ENCODE assay signal across 24 mouse cellular contexts in the genomic region with DNA sequence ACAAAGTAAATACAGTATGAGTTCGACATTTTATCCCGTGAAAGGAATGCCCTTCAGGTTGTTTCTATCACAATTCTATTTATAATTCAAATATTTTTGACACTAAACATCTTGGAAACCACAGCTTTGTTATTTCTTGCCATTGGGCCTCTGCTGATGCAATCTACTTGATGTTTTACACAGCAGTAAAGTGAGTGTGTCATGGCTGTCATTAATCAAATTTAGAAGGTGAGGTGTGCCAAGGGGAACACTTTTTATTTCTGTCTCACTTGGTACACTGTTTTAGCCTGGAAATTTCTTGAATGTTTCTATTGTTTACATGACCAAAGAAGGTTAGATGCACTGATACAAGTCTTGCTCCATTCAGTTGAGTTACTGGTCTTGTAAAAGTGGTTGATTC.
"Had no signal": no experiment of that assay in that cellular context is flagged by ENCODE, and none has a peak within 500 bp of the region (broad histone marks: within the 10 kb centered on the region; RNA-seq: fewer than 3 reads in every experiment).

No protein-coding gene starts in this region.

- H3K4me3 ChIP-seq: kidney, embryonic 15.5 days; left cerebral cortex, adult 2 months; limb, embryonic 12.5 days; limb, embryonic 15.5 days; midbrain, embryonic 12.5 days; neural tube, embryonic 12.5 days; neural tube, embryonic 15.5 days; stomach, embryonic 15.5 days had no signal

- DNase-seq: kidney, adult 2 months; kidney, postnatal 14 days; layer of hippocampus, postnatal 36 days; left cerebral cortex, postnatal 4 days; liver, postnatal 0 days; lung, embryonic 14.5 days; retina, postnatal 1 day; right cerebral cortex, postnatal 25 days; spleen, adult 18-20 months; thymus, postnatal 25 days had no signal

- H3K27me3 ChIP-seq: kidney, embryonic 15.5 days; limb, embryonic 12.5 days; limb, embryonic 15.5 days; midbrain, embryonic 12.5 days; neural tube, embryonic 12.5 days; neural tube, embryonic 15.5 days; stomach, embryonic 15.5 days had no signal

- H3K4me2 ChIP-seq: kidney, embryonic 15.5 days; limb, embryonic 12.5 days; limb, embryonic 15.5 days; liver, embryonic 11.5 days; lung, embryonic 14.5 days; midbrain, embryonic 12.5 days; neural tube, embryonic 12.5 days; neural tube, embryonic 15.5 days; stomach, embryonic 15.5 days had no signal

- H3K9me3 ChIP-seq: kidney, embryonic 15.5 days; limb, embryonic 15.5 days; midbrain, embryonic 12.5 days; neural tube, embryonic 12.5 days; neural tube, embryonic 15.5 days; stomach, embryonic 15.5 days had no signal

- ATAC-seq: intestine, postnatal 0 days; liver, postnatal 0 days; lung, postnatal 0 days; midbrain, embryonic 16.5 days had no signal

- H3K9ac ChIP-seq: kidney, embryonic 15.5 days; limb, embryonic 12.5 days; limb, embryonic 15.5 days; liver, embryonic 14.5 days; liver, postnatal 0 days; lung, embryonic 14.5 days; midbrain, embryonic 12.5 days; neural tube, embryonic 12.5 days; neural tube, embryonic 15.5 days; stomach, embryonic 15.5 days had no signal

- H3K36me3 ChIP-seq: kidney, embryonic 15.5 days; limb, embryonic 12.5 days; limb, embryonic 15.5 days; midbrain, embryonic 12.5 days; neural tube, embryonic 12.5 days; neural tube, embryonic 15.5 days; stomach, embryonic 15.5 days had no signal

- H3K4me1 ChIP-seq: kidney, embryonic 15.5 days; limb, embryonic 12.5 days; limb, embryonic 15.5 days; midbrain, embryonic 12.5 days; neural tube, embryonic 12.5 days; neural tube, embryonic 15.5 days; stomach, embryonic 15.5 days had no signal

- H3K27ac ChIP-seq: kidney, embryonic 15.5 days; left cerebral cortex, adult 2 months; limb, embryonic 12.5 days; limb, embryonic 15.5 days; liver, embryonic 14.5 days; macrophage; midbrain, embryonic 12.5 days; neural tube, embryonic 12.5 days; neural tube, embryonic 15.5 days; stomach, embryonic 15.5 days had no signal
